Mouse (Mus musculus): ENCODE measurements around the gene Hist1h2be.
A peak's percentile ranks its signal among the peaks of the same experiment; 100 is the strongest.
"Not testable (repeated sequence)": the region's sequence is repeated elsewhere in the genome, so short reads cannot be mapped to it uniquely, and the experiment has no call there.

The Hist1h2be gene

DNA sequence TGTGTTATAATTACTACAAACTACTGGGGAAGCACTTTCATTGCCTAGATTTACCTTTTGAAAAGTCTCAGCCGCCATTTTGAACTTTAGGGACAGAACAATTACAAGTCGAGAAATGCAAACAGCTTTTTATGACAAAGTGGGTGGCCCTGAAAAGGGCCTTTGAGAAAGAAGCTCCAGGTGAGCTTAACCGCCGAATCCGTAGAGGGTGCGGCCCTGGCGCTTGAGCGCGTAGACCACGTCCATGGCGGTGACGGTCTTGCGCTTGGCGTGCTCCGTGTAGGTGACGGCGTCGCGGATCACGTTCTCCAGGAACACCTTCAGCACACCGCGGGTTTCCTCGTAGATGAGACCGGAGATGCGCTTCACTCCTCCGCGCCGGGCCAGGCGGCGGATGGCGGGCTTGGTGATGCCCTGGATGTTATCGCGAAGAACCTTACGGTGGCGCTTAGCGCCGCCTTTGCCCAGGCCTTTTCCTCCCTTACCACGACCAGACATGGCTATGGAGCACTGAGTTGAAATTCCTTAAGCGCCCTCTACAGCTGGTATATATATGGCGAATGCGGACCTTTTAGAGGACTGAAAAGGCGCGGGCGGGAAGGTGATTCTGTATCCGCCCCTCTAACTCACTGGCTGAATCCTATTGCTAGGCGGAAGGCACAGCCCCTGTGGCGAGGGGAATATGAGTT, 69.6 kb downstream of the Hist1h2be start, which contains the start of gene Hist1h4f:
Gene Hist1h4f (minus strand): TSS at position 503 of the 689 bp plus-strand sequence.
- DNase-seq (ENCODE audit: low spot score in 2 of 2): peak; percentile 92 to 95

DNA sequence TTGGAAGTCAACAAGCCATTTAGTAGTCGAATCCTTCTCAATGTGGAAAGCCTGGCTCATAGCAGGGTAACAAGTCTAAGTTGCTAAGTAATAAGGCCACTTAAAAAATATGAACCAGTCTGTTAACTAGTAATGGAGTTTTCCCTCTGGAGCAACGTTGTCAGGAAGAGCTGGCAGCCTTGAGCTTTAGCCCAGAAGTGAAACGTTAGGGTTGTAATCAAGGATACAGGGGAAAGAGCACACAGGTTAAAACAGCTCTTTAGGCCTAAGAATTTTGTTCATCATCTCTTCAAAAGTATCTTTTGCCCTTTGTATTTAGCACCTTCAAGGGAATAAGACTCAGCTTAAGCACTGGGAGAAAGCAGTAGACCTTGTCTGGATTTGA, 70.2 kb downstream of the Hist1h2be start:
- DNase-seq (ENCODE audit: low spot score in 2 of 2): peak; percentile 34 to 63

GRCm38 (mm10) chr13:23546694-23547093, 74.2 kb downstream of the Hist1h2be start:
- no peak for DNase-seq (ENCODE audit: low spot score in 2 of 2)

DNA sequence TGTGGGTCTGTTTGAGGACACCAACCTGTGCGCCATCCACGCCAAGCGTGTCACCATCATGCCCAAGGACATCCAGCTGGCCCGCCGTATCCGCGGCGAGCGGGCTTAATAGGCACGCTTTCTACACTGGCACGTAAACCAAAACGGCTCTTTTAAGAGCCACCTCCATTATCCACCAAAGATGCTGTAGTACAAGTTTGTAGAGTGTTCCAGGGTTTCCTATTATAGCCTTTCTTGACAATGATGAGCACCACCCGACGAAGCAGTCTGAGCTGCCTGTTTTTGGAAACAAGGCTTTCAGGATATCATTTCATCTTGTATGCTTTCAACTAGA, 76.2 kb downstream of the Hist1h2be start:
- peak; percentile 24 to 70 for DNase-seq (ENCODE audit: low spot score in 2 of 2)

DNA sequence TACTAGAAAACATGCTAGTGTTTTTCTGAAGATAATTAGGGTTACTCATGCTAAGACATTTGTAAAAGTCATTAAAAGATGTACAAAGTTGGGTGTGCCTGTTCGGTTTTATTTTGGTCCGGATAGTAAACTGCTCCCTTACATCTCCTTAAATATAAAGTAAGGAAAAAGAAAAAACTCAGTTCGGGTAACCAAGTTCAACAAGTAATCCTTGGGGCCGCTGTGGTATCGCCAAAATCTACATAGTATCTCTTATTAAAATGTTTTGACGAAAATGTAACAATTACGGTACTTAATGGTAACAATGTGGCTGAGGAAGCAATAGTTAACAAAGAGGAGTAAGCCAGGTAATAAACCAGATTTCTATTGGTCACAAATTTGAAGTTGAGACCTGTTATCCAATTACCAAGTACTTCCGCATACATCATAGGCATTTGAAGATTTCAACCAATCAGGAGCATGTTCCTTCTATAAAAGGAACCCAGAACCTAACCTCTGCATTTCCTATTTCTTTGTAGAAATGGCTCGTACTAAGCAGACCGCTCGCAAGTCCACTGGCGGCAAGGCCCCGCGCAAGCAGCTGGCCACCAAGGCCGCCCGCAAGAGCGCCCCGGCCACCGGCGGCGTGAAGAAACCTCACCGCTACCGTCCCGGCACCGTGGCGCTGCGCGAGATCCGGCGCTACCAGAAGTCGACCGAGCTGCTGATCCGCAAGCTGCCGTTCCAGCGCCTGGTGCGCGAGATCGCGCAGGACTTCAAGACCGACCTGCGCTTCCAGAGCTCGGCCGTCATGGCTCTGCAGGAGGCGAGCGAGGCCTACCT, 76.7 kb downstream of the Hist1h2be start, which contains the start of gene Hist1h3f:
Gene Hist1h3f (plus strand): TSS at position 88 of the 822 bp plus-strand sequence.
- peak; percentile 85 to 93 for DNase-seq (ENCODE audit: low spot score in 2 of 2)

DNA sequence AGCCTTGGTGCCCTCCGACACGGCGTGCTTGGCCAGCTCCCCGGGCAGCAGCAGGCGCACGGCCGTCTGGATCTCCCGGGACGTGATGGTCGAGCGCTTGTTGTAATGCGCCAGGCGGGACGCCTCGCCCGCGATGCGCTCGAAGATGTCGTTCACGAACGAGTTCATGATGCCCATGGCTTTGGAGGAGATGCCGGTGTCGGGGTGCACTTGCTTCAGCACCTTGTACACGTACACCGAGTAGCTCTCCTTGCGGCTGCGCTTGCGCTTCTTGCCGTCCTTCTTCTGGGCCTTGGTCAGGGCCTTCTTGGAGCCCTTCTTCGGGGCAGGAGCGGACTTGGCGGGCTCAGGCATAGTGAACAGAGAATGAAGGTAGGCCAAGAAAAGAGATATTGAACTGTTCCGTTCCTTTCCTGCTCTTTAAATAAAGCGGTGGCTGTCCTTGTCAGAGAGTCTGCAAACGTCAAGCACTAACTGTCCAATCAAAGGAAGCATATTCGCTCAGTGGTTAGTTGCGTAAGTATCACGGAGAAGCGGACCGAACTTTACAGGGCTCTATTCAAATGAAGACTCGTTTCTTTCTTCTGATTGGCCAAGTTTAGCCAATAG, 77.8 kb downstream of the Hist1h2be start, which contains the start of gene Hist1h2bh:
Gene Hist1h2bh (minus strand): TSS at position 394 of the 609 bp plus-strand sequence.
- DNase-seq (ENCODE audit: low spot score in 2 of 2): peak; percentile 81 to 90

GRCm38 (mm10) chr13:23542225-23542980, 78.5 kb downstream of the Hist1h2be start:
- peak; percentile 31 to 66 for DNase-seq (ENCODE audit: low spot score in 2 of 2)

DNA sequence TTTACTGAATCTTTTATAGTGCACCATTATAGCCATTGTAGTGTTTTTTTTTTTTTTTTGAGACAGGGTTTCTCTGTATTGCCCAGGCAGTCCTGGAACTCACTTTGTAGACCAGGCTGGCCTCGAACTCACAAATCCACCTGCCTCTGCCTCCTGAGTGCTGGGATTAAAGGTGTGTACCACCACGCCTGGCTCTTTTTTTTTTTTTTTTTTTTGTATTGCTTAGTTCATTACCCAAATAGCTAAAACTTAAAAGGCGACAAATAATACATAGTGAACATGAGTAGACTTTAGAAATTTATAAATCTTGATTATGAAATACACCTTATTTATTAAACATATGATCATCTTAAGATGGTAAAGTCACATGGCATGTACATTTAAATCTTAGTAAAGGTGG, 79.4 kb downstream of the Hist1h2be start:
- DNase-seq (ENCODE audit: low spot score in 2 of 2): no peak

DNA sequence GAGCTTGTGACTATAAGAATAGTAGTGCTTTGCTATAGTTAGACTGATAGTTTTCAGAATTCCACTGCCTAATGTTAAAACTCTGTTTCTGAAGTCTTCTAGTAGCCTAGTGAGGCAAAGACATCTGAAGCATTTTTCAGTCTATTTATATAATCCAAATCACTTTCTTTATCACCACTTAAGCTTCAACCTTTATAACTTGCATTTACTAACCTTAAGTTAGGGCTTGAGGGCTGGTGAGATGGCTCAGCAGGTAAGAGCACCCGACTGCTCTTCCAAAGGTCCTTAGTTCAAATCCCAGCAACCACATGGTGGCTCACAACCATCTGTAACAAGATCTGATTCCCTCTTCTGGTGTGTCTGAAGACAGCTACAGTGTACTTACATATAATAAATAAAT, 81.1 kb downstream of the Hist1h2be start:
- not testable (repeated sequence) for DNase-seq (ENCODE audit: low spot score in 2 of 2)

GRCm38 (mm10) chr13:23538249-23538648, 82.7 kb downstream of the Hist1h2be start:
- no peak for DNase-seq (ENCODE audit: low spot score in 2 of 2)

- DNase-seq (ENCODE audit: low spot score in 2 of 2): no peak
Measured at GRCm38 (mm10) chr13:23537006-23537710, 83.8 kb downstream of the Hist1h2be start.

DNA sequence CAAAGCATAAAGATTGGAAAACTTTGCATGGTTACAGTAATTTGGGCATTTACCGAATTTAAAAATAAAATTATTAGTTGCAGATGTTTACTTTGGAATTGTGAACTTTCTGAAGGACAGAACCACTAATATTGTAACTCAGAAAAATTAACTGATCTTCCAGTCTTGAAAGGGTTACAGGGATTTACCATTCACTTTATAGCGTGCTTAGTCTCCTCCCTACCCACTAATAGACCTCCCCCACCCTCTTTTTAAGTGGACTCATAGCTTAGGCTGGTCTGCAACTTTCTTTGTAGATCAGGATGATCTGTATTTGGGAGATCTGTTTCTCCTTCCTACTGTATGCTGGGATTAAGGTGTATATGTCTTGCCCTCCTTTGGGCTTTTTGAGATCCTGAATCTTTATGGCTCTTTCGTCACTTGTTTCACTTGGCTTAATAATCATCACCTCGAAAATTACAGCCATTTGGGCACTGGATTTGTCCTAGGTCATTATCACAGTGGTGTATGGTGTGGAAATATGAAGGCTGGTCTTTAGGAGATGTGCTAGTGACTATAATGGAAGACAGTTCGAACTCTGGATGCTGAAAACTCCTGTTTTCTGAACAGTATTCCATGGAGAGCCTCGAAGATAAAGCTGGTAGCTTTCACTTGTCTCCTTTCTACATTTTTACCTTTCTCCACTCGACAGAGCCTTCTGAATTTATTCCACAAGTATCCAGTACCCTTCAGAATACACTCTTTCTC, 84.7 kb downstream of the Hist1h2be start:
- peak in 1 of 2 experiments; percentile 17 for DNase-seq (ENCODE audit: low spot score in 2 of 2)

DNA sequence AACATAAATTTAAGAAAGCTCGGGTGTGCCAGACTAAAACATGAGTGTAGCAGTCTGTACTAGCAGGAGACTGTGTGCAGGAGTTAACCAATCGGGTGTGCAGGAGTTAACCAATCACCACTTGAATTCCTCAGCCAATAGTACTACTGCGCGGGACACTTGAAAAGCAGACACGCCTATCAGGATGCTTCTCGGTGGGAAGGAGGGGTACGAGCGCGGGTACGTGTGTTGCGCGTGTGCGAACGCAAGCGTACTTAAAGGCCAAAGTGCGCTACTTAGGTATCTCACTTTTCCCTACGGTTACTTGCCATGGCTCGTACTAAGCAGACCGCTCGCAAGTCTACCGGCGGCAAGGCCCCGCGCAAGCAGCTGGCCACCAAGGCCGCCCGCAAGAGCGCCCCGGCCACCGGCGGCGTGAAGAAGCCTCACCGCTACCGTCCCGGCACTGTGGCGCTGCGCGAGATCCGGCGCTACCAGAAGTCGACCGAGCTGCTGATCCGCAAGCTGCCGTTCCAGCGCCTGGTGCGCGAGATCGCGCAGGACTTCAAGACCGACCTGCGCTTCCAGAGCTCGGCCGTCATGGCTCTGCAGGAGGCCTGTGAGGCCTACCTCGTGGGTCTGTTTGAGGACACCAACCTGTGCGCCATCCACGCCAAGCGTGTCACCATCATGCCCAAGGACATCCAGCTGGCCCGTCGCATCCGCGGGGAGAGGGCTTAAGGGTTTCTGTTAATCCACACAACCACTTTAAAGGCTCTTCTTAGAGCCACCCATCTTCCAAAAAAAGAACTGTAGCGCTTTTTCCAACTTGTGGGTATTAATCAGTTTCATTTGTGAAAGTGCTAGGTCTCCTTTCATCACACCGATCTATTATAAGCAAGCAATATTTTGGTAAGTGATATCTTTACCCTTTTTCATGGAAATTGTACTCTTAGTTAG, 85.5 kb downstream of the Hist1h2be start, which contains the start of gene Hist1h3g:
Gene Hist1h3g (plus strand): TSS at position 286 of the 939 bp plus-strand sequence.
- peak; percentile 89 to 93 for DNase-seq (ENCODE audit: low spot score in 2 of 2)

GRCm38 (mm10) chr13:23534368-23535131, 86.4 kb downstream of the Hist1h2be start:
- peak; percentile 57 to 76 for DNase-seq (ENCODE audit: low spot score in 2 of 2)

All from spleen, postnatal 4 days (tissue).